Mouse (Mus musculus): Measurements from ENCODE around the gene C2cd4c. TPM values are rescaled to one million over a fixed set of nuclear protein-coding genes. Genes with fewer than 3 reads are reported as not detected.

C2cd4c gene
- polyA plus RNA-seq, 1 experiment from 2014 or later = 0.28 TPM

DNA sequence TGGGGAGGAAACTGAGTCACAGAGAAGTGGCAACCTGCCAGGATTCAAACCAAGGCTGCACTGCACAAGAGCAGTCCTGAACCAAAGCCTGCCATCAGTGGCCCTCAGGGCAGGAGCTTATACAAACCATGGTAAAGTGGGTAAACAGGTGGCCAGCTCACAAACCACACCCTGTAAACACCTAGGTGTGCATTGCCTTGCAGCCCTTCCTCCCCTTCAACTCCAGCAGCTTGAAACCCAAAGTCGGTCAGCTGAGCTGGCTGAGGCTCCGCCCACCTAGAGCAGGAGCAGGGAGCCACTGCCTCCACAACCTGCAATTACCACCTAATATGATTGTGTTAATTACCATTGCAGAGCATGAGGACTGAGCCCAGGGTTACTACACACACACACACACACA is 5.9 kb downstream of the C2cd4c start:
- H3K4me3 ChIP-seq (replicated peaks) = no peak overlapping the region
- no peak overlapping the region for H3K27ac ChIP-seq
- 43% methylated on average over 2 of the region's 2 CpGs for WGBS
- H3K27me3 ChIP-seq = peaks cover 33% of the 10 kb centered on the region
- no peaks in the 10 kb centered on the region for H3K36me3 ChIP-seq
- H3K4me2 ChIP-seq (replicated peaks) = no peak overlapping the region
- no peak overlapping the region for H3K9ac ChIP-seq (replicated peaks)
- H3K9me3 ChIP-seq = no peaks in the 10 kb centered on the region
- ATAC-seq = no peak
- peaks cover 15% of the 10 kb centered on the region for H3K4me1 ChIP-seq (replicated peaks)

DNA sequence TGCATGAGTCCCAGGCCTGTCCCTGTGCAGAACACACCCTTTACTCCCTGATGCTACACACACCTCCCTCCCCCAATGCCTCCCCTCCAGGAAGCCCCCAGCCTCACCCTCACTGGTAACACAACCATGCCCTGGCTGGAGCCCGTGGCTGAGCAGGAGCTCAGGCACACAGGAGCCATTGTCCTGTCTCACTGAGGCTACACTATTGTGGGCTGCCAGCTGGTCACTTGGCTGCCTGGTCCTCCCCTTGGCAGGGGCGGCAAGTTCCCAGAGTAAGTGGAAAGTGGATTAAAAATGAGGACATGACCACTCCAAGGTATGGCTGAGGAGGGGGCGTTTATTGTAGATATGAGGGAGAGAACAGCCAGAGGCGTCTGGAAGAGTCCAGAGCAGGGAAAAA is 7.3 kb downstream of the C2cd4c start:
- H3K4me2 ChIP-seq (replicated peaks) = no peak overlapping the region
- H3K4me3 ChIP-seq (replicated peaks) = no peak overlapping the region
- 68% methylated on average over 4 of the region's 4 CpGs for WGBS
- no peak for ATAC-seq
- no peaks in the 10 kb centered on the region for H3K36me3 ChIP-seq
- H3K27ac ChIP-seq = no peak overlapping the region
- no peak overlapping the region for H3K9ac ChIP-seq (replicated peaks)
- 0 out of 2 replicates have a peak, but pooled peaks cover 3% of the 10 kb centered on the region for H3K4me1 ChIP-seq (replicated peaks)
- no peaks in the 10 kb centered on the region for H3K9me3 ChIP-seq
- peaks cover 19% of the 10 kb centered on the region for H3K27me3 ChIP-seq

DNA sequence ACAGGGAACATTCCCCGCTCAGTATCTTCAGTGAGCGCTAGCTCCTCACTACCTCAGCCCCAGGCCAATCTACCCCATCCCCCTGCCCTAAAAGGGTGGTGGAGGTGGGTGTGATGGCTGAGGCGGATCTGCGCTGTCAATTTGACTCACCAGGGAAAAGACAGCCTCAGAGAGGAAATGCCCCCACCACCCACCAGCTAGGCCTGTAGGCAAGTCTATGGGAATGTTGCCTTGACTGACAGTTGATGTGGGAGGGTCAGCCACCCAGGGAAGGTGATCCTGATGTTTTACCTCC is 15.9 kb downstream of the C2cd4c start:
- no peak overlapping the region for H3K9ac ChIP-seq (replicated peaks)
- no peak overlapping the region for H3K27ac ChIP-seq
- 71% methylated on average over 4 of the region's 4 CpGs for WGBS
- no peaks in the 10 kb centered on the region for H3K9me3 ChIP-seq
- 0 out of 2 replicates have a peak, but pooled peaks cover 3% of the 10 kb centered on the region for H3K4me1 ChIP-seq (replicated peaks)
- H3K27me3 ChIP-seq = peaks cover 10% of the 10 kb centered on the region
- ATAC-seq = no peak
- H3K36me3 ChIP-seq = no peaks in the 10 kb centered on the region
- no peak overlapping the region for H3K4me2 ChIP-seq (replicated peaks)
- H3K4me3 ChIP-seq (replicated peaks) = no peak overlapping the region

DNA sequence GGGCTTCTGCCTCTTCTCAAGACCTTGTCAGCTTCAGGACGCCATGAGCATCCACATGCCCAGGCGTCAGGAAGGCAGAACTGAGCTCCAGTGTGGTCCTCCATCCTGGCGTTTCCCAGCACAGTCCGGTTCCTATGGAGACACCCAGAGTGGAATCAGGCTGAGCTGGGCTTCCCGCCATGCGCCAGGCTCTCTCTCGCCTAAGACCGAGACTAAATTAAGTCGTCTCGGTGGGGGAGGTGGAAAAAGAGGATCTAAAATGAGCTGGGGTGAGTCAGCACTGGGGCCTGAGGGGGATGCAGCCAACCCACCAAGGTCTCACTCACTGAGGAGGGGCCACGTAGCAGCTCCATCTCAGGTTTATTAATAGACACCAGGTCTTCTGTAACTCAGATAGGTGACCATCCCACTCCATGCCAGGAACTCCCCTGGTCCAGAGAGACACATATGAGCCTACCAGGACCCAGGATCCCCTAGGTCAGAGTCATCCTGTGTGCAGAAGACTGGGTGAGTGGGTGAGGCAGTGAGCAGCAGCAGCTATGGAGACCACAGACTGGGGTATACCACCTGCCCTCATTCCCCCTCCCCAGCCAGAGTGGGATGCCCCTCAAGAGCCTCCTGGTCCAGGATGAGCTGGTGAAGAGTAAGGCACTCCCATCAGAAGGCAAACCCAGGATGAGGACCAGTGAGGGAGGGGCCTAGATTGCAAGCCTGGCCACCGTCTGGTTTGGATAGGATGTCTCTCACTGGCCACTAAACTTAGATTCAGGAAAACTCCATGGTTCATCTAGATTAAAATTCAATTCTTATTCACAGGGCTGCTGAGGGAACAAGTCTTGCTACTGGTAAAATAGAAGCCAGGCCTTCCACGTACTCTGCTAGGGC is 16.5 kb downstream of the C2cd4c start:
- Histone ChIP-seq H3K4me3 (replicated peaks) (no peak overlapping the region), H3K9ac (replicated peaks) (no peak overlapping the region), H3K27ac (no peak overlapping the region), H3K36me3 (no peaks in the 10 kb centered on the region), H3K27me3 (peaks cover 10% of the 10 kb centered on the region), H3K4me2 (replicated peaks) (no peak overlapping the region), H3K9me3 (no peaks in the 10 kb centered on the region), H3K4me1 (replicated peaks) (0 out of 2 replicates have a peak, but pooled peaks cover 3% of the 10 kb centered on the region)
- ATAC-seq = no peak; the same call in 1 of the 2 replicates
- 27% methylated on average over 13 of the region's 13 CpGs for WGBS

DNA sequence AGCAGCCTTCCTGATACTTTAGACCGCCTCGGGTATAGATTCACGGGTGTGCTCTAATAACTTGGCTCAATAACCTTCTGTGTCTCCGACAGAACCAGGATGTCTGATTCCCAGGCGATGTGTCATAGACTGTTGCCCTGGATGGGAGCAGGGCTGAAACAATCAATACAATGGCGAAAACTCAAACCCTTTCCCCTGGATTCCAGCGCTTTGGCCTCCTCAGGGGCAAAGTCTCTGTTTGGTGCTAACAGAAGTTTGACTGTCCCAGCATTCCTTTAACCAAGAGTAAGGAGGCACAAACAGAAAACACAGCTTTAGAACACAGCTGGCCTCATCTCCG is 18.3 kb downstream of the C2cd4c start:
- Histone ChIP-seq H3K4me1 (replicated peaks) (0 out of 2 replicates have a peak, but pooled peaks cover 3% of the 10 kb centered on the region), H3K36me3 (no peaks in the 10 kb centered on the region), H3K27ac (no peak overlapping the region), H3K4me3 (replicated peaks) (no peak overlapping the region), H3K4me2 (replicated peaks) (no peak overlapping the region), H3K9me3 (no peaks in the 10 kb centered on the region), H3K9ac (replicated peaks) (no peak overlapping the region), H3K27me3 (peaks cover 10% of the 10 kb centered on the region)
- 59% methylated on average over 8 of the region's 8 CpGs for WGBS
- peak; percentile 45 for ATAC-seq

DNA sequence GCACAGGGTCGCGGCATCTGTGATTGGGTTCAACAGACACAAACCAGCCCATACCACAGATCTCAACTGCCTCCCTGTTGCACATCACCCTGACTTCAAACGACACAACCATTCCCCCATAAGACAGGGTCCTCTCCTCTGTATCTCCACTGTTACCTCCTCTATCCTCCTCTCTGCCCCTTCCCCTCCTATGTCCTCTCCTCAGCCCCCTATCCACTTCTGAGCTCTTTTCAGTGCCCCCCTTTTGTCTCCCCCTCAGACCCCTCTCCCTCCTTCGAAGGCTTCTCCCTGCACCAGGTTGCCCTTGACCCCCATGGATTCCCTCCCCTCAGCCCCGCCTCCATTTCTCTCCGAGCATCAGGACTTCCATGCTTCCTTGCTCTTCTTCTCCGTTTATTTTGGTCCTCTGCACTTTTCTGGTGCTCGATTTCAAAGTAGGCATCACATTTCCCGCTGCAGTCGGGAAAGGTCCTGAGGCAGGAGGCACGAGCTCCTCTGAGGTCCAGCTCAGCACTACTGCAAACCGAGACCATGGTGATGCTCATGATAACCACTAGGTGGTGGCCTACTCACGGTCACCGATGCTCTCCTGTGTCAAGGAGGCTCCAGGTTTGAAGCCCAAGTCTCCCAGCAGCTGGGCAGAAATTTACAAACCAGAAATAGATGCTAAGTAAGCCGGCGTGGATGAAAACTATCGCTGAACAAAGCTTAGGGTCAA is 18.8 kb downstream of the C2cd4c start:
- ATAC-seq = peak; percentile 90
- no peak overlapping the region; the same call in 1 of the 2 replicates for H3K4me2 ChIP-seq (replicated peaks)
- no peak overlapping the region for H3K4me3 ChIP-seq (replicated peaks)
- H3K4me1 ChIP-seq (replicated peaks) = 0 out of 2 replicates have a peak, but pooled peaks cover 3% of the 10 kb centered on the region
- H3K27ac ChIP-seq = no peak overlapping the region
- WGBS = 14% methylated on average over 17 of the region's 17 CpGs
- no peak overlapping the region for H3K9ac ChIP-seq (replicated peaks)
- no peaks in the 10 kb centered on the region for H3K9me3 ChIP-seq
- H3K27me3 ChIP-seq = peaks cover 10% of the 10 kb centered on the region
- no peaks in the 10 kb centered on the region for H3K36me3 ChIP-seq

DNA sequence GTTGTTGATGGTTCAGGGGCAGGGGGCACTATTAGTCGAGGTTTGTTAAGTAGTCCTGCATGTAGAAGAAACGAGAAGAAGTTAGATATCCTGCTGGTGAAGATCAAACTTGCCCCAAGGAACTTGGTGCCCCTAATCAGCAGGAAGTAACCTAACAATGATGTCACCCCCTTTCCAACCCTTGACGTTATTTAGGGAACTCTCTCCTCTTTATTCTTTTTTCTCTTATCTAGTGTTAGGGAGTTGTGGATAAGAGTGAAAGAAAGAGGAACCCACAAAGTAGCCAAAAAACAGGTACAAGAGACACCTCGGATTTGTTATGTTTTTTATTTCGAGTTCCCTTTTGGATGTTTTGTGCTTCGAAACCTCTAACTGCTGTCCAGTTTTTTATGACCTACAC is 19.7 kb downstream of the C2cd4c start:
- no peak overlapping the region for H3K27ac ChIP-seq
- no peak for ATAC-seq
- peaks cover 10% of the 10 kb centered on the region for H3K27me3 ChIP-seq
- no peak overlapping the region for H3K9ac ChIP-seq (replicated peaks)
- WGBS = 65% methylated on average over 6 of the region's 6 CpGs
- H3K9me3 ChIP-seq = no peaks in the 10 kb centered on the region
- H3K36me3 ChIP-seq = no peaks in the 10 kb centered on the region
- no peak overlapping the region for H3K4me2 ChIP-seq (replicated peaks)
- no peak overlapping the region for H3K4me3 ChIP-seq (replicated peaks)
- H3K4me1 ChIP-seq (replicated peaks) = 0 out of 2 replicates have a peak, but pooled peaks cover 3% of the 10 kb centered on the region

DNA sequence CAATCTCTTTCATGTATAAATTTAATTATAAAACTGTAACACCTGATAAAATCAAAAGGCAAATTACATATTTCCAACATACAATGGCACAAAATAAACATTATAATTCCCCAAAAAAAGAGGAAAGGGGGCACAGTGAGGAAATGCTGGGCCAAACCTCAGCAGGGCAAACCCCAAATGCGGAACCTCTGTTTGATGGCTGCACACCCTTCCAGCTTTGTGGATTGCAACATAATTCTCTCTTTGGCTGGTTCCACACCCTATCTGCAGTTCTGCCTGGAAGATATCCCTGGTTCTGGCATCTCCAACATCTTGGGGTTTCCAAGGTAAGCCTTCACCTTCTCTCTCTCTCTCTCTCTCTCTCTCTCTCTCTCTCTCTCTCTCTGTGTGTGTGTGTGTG is 23.1 kb downstream of the C2cd4c start:
- Histone ChIP-seq H3K4me2 (replicated peaks) (no peak overlapping the region), H3K4me3 (replicated peaks) (no peak overlapping the region), H3K36me3 (no peaks in the 10 kb centered on the region), H3K9me3 (no peaks in the 10 kb centered on the region), H3K27ac (no peak overlapping the region), H3K9ac (replicated peaks) (no peak overlapping the region), H3K4me1 (replicated peaks) (no peaks in the 10 kb centered on the region), H3K27me3 (peaks cover 10% of the 10 kb centered on the region)
- ATAC-seq = no peak
- whole genome bisulfite sequencing = 100% methylated on average over 1 of the region's 1 CpGs

DNA sequence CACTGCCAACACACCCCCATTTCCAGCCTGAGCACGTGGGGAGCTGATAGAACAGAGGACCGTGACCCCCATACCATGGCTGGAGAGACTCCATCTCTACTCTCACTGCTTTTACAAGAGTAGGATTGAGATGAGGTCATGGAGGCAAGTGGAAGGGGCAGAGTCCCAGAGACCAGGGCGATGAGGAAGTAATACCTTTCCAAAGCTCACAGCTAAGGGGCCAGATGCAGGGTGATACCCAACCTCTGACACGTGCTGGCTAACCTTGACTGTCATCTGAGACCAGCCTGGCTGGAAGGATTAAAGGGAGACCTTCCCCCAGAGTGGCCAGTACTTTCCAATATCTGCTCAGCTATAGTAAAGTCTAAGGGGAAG is 26.1 kb downstream of the C2cd4c start:
- Histone ChIP-seq H3K27ac (no peak overlapping the region), H3K4me2 (replicated peaks) (no peak overlapping the region), H3K9ac (replicated peaks) (no peak overlapping the region), H3K27me3 (no peaks in the 10 kb centered on the region), H3K4me3 (replicated peaks) (no peak overlapping the region), H3K4me1 (replicated peaks) (no peaks in the 10 kb centered on the region), H3K36me3 (no peaks in the 10 kb centered on the region), H3K9me3 (no peaks in the 10 kb centered on the region)
- ATAC-seq = no peak
- WGBS = 66% methylated on average over 4 of the region's 4 CpGs

DNA sequence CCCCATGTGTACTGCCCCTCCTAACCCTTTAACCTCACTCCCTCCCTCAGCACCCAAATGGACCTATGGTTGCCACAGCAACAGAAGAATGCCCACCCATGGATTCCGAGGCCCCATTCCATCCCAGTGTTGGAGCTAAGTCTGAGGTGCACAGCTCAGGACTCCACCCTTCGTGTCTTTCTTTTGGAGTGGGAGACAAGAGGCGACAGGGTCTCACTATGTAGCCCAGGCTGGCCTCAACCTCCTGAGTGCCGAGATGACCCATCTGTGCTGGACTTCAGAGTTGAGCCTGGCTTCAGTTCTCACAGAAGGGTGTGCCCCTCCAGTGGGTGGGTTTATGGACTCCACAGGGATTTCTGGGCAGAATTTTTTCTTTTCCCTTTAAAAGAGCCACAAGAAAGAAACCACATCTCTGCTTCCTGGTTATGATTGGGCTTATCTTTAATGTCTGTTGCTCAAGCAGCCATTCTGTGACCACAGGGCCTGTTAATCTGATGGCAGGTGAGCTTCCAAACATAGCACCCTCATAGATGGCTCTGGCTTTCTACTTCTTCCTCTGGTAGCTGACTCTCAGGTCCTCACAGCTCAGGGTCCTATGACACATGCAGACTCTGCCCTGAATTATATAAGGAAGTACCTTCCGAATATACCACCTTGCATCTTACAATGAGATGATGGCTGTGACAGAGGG is 26.6 kb downstream of the C2cd4c start, which contains the start of gene Theg:
TSS of gene Theg (minus strand) at position 271 of the 691 bp plus-strand sequence.
- Histone ChIP-seq H3K9ac (replicated peaks) (no peak within 1 kb of the TSS), H3K4me2 (replicated peaks) (no peak within 1 kb of the TSS), H3K36me3 (no peaks in the 10 kb centered on the region), H3K27ac (no peak within 1 kb of the TSS), H3K4me1 (replicated peaks) (no peaks in the 10 kb centered on the region), H3K9me3 (no peaks in the 10 kb centered on the region), H3K27me3 (no peaks in the 10 kb centered on the region), H3K4me3 (replicated peaks) (no peak within 1 kb of the TSS)
- WGBS = 80% methylated on average over 5 of the region's 5 CpGs
- no peak for ATAC-seq

DNA sequence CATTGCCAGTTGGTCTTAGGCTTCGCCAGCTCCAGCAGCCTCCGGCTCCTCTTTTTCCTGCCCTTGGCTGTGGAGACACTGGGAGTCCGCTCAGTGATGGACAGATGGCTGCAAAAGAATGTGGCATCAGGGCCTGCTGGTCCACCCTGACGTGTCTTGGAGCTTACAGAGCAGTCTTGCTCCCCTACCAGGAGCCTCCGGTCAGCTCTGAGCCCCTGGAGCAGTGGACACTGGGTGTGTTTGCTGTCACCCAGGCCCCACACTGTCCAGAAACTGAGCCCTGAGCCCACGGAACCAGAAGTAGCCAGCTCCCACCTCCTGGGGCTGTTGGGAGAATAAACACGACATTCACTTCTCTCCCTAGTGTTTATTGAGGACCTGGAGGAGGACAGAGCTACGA is 27.6 kb downstream of the C2cd4c start:
- H3K4me1 ChIP-seq (replicated peaks) = no peaks in the 10 kb centered on the region
- ATAC-seq = no peak
- WGBS = 76% methylated on average over 8 of the region's 8 CpGs
- no peaks in the 10 kb centered on the region for H3K27me3 ChIP-seq
- no peak overlapping the region for H3K4me2 ChIP-seq (replicated peaks)
- no peaks in the 10 kb centered on the region for H3K9me3 ChIP-seq
- H3K4me3 ChIP-seq (replicated peaks) = no peak overlapping the region
- no peak overlapping the region for H3K27ac ChIP-seq
- H3K9ac ChIP-seq (replicated peaks) = no peak overlapping the region
- H3K36me3 ChIP-seq = no peaks in the 10 kb centered on the region

DNA sequence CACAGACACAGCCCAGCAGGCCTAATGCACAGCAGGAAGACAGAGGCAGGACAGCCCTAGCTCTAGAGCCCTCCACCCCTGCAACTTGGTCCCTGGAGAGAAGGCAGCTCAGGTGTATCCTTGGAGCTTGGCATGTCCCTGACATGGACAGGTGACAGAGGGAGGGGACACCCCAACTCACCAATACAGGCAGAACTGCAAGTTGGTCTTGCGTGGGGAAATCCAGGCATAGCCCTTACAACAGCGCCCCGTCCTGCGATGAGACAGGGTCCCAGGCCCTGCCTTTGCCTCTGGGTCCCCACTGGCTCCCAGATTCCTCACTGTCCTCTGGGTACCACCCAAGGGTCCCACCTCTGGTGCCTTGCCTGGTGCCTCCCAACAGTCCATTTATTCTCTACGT is 28.1 kb downstream of the C2cd4c start:
- H3K4me3 ChIP-seq (replicated peaks) = no peak overlapping the region
- no peak overlapping the region for H3K9ac ChIP-seq (replicated peaks)
- H3K27me3 ChIP-seq = no peaks in the 10 kb centered on the region
- 91% methylated on average over 5 of the region's 5 CpGs for WGBS
- no peak overlapping the region for H3K27ac ChIP-seq
- no peak overlapping the region for H3K4me2 ChIP-seq (replicated peaks)
- 0 out of 2 replicates have a peak, but pooled peaks cover 3% of the 10 kb centered on the region for H3K9me3 ChIP-seq
- no peaks in the 10 kb centered on the region for H3K36me3 ChIP-seq
- H3K4me1 ChIP-seq (replicated peaks) = no peaks in the 10 kb centered on the region
- ATAC-seq = no peak
